Mouse (Mus musculus) thymus, postnatal 10 days (tissue): Measurements from ENCODE around the gene Mslnl.
A peak's percentile ranks its signal among the peaks of the same experiment; 100 is the strongest.
"Not testable (repeated sequence)": the region's sequence is repeated elsewhere in the genome, so short reads cannot be mapped to it uniquely, and the experiment has no call there.

ENCODE experiments used
- DNase-seq, 2 experiments: peaks; one replicate each; pipeline ENCODE4 v3.0.0; 2021; ENCODE audit warnings: low spot score in 2 of 2

The Mslnl gene

GRCm38 (mm10) chr17:25735745-25736144 lies at the start of gene Mslnl:
Gene Mslnl (plus strand): TSS chr17:25736042.
- no peak for DNase-seq

DNA sequence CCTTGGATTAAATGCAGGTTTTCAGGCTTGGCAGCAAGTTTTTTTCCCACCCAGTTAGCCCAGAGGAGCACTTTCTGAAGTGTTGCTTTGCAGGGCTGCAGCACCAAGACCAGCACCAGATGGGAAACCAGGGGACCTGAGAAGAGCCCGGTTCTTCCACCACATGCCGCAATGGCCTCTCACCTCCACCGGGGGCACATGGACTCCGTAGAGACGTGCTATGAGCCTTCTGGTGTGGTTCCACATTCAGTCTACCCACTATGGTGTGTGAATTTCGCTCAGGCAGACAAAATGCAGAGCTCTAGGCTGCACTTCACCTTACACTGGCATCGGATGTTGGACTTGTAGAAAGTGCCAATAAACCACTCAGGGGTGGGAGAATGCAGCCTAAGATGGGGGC lies 49.5 kb upstream of the Mslnl start:
- peak in 1 of 2 experiments; percentile 20 for DNase-seq

DNA sequence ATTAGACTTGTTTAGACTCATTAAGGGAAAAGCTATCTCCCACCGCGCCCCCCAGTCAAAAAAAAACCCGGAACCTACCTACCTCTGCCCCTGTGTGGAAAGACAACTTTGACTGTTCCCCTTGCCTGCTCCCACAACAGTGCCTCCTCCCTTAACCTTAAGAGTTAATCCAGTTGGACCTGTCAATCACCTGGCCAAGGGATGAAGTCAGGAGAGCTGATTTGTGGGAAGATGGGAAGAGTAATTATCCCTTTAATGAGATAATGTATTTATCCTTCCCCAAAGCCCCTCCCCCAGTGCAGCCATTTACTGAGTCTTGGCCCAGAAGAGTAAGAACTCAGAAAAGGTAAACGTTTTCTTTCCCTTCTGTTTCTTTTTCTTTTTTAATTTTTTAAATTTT lies 46.9 kb upstream of the Mslnl start:
- DNase-seq: no peak

GRCm38 (mm10) chr17:25696263-25696662 lies 39.6 kb upstream of the Mslnl start:
- no peak for DNase-seq

DNA sequence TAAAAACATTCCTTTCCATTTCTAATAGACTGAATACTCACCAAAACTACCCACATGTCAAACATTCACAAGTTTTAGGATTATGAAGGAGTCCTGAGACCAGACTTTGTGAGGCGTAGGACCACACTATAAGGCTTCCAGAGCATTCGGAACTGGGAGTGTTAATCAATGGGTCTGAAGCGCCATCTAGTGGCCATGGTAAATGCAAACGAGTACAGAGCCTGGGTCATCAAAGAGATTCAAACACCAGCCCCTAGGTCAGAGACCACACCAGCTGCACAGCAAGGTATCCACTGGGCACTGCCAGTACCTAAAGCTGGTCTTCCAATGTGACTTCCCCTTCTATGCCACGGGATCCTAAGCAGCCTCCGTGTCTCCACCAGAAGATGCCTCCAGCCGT lies 37.4 kb upstream of the Mslnl start:
- DNase-seq: peak; percentile 42 to 75

- DNase-seq: no peak
Measured at GRCm38 (mm10) chr17:25700863-25701496, 34.9 kb upstream of the Mslnl start.

- DNase-seq: no peak
Measured at GRCm38 (mm10) chr17:25709994-25710393, 25.8 kb upstream of the Mslnl start.

GRCm38 (mm10) chr17:25711136-25711535 lies 24.7 kb upstream of the Mslnl start:
- no peak for DNase-seq

- DNase-seq: no peak
Measured at GRCm38 (mm10) chr17:25715627-25716026, 20.2 kb upstream of the Mslnl start.

DNA sequence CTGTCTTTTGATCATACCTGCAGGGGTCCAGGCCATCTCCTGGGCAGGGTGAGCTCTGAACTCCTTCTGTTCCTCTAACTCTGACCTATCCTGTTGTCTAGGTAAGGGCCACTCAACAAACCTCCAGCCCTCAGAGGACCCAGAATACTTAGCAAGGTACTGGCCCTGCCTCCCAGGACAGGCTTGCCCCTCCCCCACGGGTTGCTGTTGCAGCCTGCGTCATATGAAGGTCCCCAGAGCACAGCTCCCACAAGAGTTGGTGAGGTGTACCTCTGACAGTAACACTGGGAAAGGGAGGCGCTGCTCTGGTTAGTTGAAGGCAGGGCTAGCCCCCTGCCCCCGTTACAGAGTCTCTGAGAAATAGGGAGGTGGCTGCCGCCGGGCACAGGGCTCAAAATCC lies 19.7 kb upstream of the Mslnl start:
- DNase-seq: no peak

DNA sequence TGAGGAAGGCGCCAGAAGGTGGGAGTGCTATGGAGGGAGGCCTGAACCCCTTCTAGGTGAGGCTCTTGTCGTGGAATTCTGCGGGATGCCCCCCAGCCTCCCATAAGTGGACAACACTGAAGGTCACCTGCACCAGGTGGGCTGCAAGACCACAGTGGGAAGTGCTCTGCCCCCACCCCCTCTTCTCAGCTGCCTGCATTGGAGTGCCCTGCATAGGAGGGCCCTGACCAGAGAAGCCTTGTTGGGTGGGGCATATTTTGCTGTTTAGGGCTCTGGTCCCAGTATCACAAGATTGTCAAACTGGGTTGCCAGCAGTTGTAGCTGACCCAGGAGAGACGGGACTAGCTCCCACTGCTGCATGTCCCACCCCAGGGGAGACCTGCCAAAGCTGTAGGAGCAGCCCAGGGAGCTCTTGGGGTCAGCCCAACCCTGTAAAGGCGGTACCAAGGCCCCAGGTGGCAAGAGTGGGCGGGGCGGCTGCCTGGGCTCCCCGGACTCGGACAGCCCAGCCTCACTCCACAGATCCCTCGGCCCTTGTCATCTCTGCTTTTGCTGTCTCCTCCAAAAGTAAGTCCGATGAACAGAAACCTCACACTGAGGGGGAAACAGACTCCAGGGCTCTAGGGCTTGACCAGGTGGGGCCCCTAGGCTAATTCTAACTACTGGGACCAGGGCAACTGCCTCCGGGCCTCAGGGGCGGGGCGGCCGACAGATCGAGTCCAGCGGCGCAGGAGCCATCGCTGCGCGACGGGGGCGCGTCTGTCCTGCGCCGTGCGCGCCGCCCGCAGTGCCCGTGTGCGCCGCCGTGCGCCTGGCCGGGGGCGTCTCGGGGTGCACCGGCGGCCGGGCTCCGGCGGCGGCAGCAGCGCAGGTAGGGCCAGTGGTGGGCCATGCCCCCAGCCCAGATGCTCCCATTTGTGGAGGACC lies 18.9 kb upstream of the Mslnl start, which contains the start of gene Gng13:
TSS of gene Gng13 (plus strand) at position 461 of the 927 bp plus-strand sequence.
- no peak for DNase-seq

GRCm38 (mm10) chr17:25717691-25718090 lies 18.2 kb upstream of the Mslnl start:
- no peak for DNase-seq

- no peak for DNase-seq
Measured at GRCm38 (mm10) chr17:25721476-25721875, 14.4 kb upstream of the Mslnl start.

- DNase-seq: no peak
Measured at GRCm38 (mm10) chr17:25723470-25723869, 12.4 kb upstream of the Mslnl start.

DNA sequence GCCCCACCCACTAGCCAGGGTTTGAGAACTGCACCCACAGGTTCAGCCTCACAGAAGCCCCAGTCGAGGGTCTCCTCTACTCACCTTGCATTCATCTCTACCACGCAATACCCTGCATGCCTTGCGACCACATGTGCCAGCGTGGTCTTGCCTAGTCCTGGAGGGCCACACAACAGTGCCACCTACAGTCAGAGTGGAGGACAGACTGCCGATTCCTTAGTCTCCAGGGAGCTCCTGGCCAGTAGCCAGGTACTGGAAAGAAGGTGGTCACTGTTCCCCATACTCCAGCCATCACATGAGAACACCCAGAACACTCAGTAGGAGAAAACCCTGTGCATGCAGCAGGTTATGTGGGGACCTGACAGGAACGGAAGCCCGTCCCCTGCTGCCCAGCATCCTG lies 11.9 kb upstream of the Mslnl start:
- DNase-seq: no peak

- DNase-seq: no peak
Measured at GRCm38 (mm10) chr17:25725264-25725663, 10.6 kb upstream of the Mslnl start.

GRCm38 (mm10) chr17:25727265-25728008 lies 8.4 kb upstream of the Mslnl start, which contains the start of the genes Chtf18 and Rpusd1:
Gene Chtf18 (minus strand): TSS chr17:25727419.
Gene Rpusd1 (plus strand): TSS chr17:25727670.
- DNase-seq: peak; percentile 94 to 97

- no peak for DNase-seq
Measured at GRCm38 (mm10) chr17:25728009-25728270, 7.9 kb upstream of the Mslnl start.

DNA sequence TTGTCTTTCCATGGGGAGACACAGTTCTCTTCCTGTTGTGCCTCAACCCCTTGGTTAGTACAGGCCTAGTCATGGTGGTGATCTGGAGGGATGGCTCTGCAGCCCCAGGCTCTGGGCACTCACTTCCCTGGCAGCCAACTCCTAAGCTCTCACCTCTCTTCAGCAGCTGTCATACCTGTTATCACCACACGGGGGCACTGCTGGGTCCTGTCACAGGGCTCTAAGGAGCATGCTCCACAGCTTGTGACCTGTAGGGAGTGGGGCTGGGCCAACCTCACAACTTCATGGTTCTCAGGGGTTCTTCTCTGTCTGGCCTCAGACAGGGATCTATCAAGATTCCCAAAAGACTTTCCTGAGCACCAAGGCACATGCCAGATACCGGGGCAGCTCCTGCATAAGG lies 3.8 kb upstream of the Mslnl start:
- peak; percentile 53 to 79 for DNase-seq

- DNase-seq: no peak
Measured at GRCm38 (mm10) chr17:25735246-25735645, 596 bp upstream of the Mslnl start.

DNA sequence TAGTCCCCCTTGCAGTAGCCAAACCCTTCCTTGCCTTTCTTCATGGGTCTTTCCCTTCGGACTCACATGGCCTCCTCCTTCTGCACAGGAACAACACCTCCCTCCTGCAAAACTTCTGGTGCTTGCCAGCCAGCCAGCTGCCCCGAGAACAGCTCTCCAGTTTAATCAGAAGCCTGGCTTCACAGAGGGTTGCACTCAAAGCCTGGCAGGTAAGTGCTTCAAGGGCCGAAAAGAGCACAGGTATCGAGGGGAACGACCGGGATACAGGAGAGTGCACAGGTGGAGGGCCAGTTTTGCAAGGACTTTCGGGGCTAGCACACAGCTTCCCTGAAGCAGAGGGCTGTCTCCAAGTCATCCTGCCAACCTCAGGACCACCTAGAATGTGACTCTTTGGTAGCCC lies 3.0 kb downstream of the Mslnl start:
- no peak for DNase-seq

DNA sequence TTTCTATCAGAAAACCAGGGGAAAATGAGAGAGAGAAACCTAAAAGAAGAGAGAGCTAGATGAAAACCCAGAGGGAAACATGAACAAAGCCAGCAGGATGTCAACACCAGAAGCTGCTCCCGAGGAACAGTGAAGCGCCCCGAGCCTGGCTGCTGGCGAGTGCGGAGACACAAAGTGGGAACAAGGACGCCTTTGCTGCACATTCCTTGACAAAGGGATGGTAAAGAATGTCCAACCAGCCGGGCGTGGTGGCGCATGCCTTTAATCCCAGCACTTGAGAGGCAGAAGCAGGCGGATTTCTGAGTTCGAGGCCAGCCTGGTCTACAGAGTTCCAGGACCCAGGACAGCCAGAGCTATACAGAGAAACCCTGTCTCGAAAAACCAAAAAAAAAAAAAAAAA lies 5.6 kb downstream of the Mslnl start:
- DNase-seq: not testable (repeated sequence)
